ENCODE assay signal across 10 mouse cellular contexts in genomic region chr11:34865181-34865580, GRCm38 (mm10). TPM values are rescaled to one million over a fixed set of nuclear protein-coding genes. Genes with fewer than 3 reads are reported as not detected.
DNase-seq lines count a peak whose midpoint lies in the region; ATAC-seq and TF ChIP-seq lines count a peak whose summit lies in the region.
"Had no signal": no experiment of that assay in that cellular context is flagged by ENCODE, and none has a peak within 500 bp of the region (broad histone marks: within the 10 kb centered on the region; RNA-seq: fewer than 3 reads in every experiment).

No protein-coding gene starts in this region.

- no peak overlapping the region for H3K9ac ChIP-seq in heart, embryonic 11.5 days (ENCODE audit: low read depth, low read length)
- no peak overlapping the region for H3K9ac ChIP-seq in hindbrain, embryonic 16.5 days (ENCODE audit: low read depth, low read length)

- no peak overlapping the region for H3K4me2 ChIP-seq in heart, embryonic 11.5 days
- H3K4me2 ChIP-seq in hindbrain, embryonic 16.5 days (ENCODE audit: low read length) = no peak overlapping the region

- no peak overlapping the region for H3K4me3 ChIP-seq in heart, embryonic 11.5 days (ENCODE audit: low read depth, low read length)
- no peak overlapping the region for H3K4me3 ChIP-seq in hindbrain, embryonic 16.5 days (ENCODE audit: low read length)
- no peak overlapping the region for H3K4me3 ChIP-seq in cerebellum, adult 2 months (replicated peaks; ENCODE audit: insufficient read depth, low read depth, low read length)
- H3K4me3 ChIP-seq in forebrain, embryonic 10.5 days = no peak overlapping the region

- WGBS in heart, embryonic 11.5 days (ENCODE audit: insufficient replicate concordance) = 85% methylated on average over 14 of the region's 14 CpGs
- WGBS in hindbrain, embryonic 16.5 days = 81% methylated on average over 14 of the region's 14 CpGs
- 75% methylated on average over 14 of the region's 14 CpGs for WGBS in cerebellum, adult 2 months
- WGBS in forebrain, embryonic 10.5 days = 90% methylated on average over 14 of the region's 14 CpGs

- intact Hi-C loops in heart, postnatal 36 days (cut with DNase I) = no loop called here

- H3K9me3 ChIP-seq in heart, embryonic 11.5 days (replicated peaks; ENCODE audit: control insufficient read depth, low read length) = peaks cover 2% of the 10 kb centered on the region; the same call in 1 of the 2 replicates
- no peaks in the 10 kb centered on the region for H3K9me3 ChIP-seq in hindbrain, embryonic 16.5 days (ENCODE audit: control insufficient read depth, low read length)
- H3K9me3 ChIP-seq in forebrain, embryonic 10.5 days = no peaks in the 10 kb centered on the region

- no peaks in the 10 kb centered on the region for H3K4me1 ChIP-seq in heart, embryonic 11.5 days (ENCODE audit: control insufficient read depth, insufficient read depth, low read length)
- H3K4me1 ChIP-seq in hindbrain, embryonic 16.5 days (ENCODE audit: control insufficient read depth, insufficient read depth, low read depth, low read length) = no peaks in the 10 kb centered on the region
- no peaks in the 10 kb centered on the region for H3K4me1 ChIP-seq in cerebellum, adult 2 months (ENCODE audit: control insufficient read depth, insufficient read depth, low read length)
- no peaks in the 10 kb centered on the region for H3K4me1 ChIP-seq in forebrain, embryonic 10.5 days

- TF ChIP-seq POLR2A in cerebellum, adult 2 months (IDR thresholded peaks at IDR 0.05; ENCODE audit: borderline replicate concordance, insufficient read depth, low read length) = no peak

- H3K36me3 ChIP-seq in heart, embryonic 11.5 days (ENCODE audit: control insufficient read depth, insufficient read depth, low read length) = no peaks in the 10 kb centered on the region
- no peaks in the 10 kb centered on the region for H3K36me3 ChIP-seq in hindbrain, embryonic 16.5 days (ENCODE audit: control insufficient read depth, insufficient read depth, low read length)
- H3K36me3 ChIP-seq in forebrain, embryonic 10.5 days (replicated peaks) = no peaks in the 10 kb centered on the region

- TF ChIP-seq CTCF in cerebellum, adult 2 months (IDR thresholded peaks at IDR 0.05; ENCODE audit: borderline replicate concordance, insufficient read depth, low read depth, low read length) = no peak

- DNase-seq in heart, adult 9 months (ENCODE audit: low spot score in 2 of 2) = peak; percentile 43 to 54
- peak; percentile 6 to 15 for DNase-seq in adrenal gland, postnatal 36 days
- peak; percentile 14 to 19 for DNase-seq in heart, postnatal 36 days
- peak; percentile 8 for DNase-seq in lung, postnatal 10 days
- DNase-seq in cerebellum, adult 2 months = no peak
- no peak for DNase-seq in forebrain, embryonic 10.5 days (ENCODE audit: extremely low spot score, low spot score)
- DNase-seq: liver; midbrain, embryonic 14.5 days had no signal

- ATAC-seq in heart, embryonic 11.5 days (replicated peaks; ENCODE audit: insufficient number of reproducible peaks, low FRiP score, low TSS enrichment) = no peak
- ATAC-seq in hindbrain, embryonic 16.5 days = no peak

- H3K27me3 ChIP-seq in heart, embryonic 11.5 days (ENCODE audit: control insufficient read depth, insufficient read depth, low read length) = no peaks in the 10 kb centered on the region
- H3K27me3 ChIP-seq in hindbrain, embryonic 16.5 days (replicated peaks; ENCODE audit: control insufficient read depth, insufficient read depth, low read length) = no peaks in the 10 kb centered on the region
- no peaks in the 10 kb centered on the region for H3K27me3 ChIP-seq in cerebellum, adult 2 months (ENCODE audit: control insufficient read depth, insufficient read depth, low read length)
- no peaks in the 10 kb centered on the region for H3K27me3 ChIP-seq in forebrain, embryonic 10.5 days (ENCODE audit: poor library complexity, severe bottlenecking)

- no peak overlapping the region for H3K27ac ChIP-seq in heart, embryonic 11.5 days (ENCODE audit: low read depth, low read length)
- H3K27ac ChIP-seq in hindbrain, embryonic 16.5 days (ENCODE audit: low read depth, low read length) = no peak overlapping the region
- H3K27ac ChIP-seq in cerebellum, adult 2 months (ENCODE audit: insufficient read depth, low read length) = no peak overlapping the region
- no peak overlapping the region for H3K27ac ChIP-seq in forebrain, embryonic 10.5 days

RNA-seq across cellular contexts. Expression of gene Spdl1, which starts 31.7 kb away (rescaled TPM):
- 19.3 and 19.8 TPM in 2 replicates for polyA plus RNA-seq in heart, embryonic 11.5 days (2014; fragmentation: Nextera tagmentation; extraction: Ambion mirVana)
- 1 to 10 TPM; 1.8 to 1.9 TPM for total RNA-seq in adrenal gland, postnatal 36 days (2021)
- total RNA-seq in heart, postnatal 36 days (2021) = under 1 TPM; 0.19 to 0.73 TPM
- 3.4 and 4.9 TPM in 2 replicates for polyA plus RNA-seq in hindbrain, embryonic 16.5 days (2015; fragmentation: Nextera tagmentation; extraction: Ambion mirVana)
- 0.49 and 0.79 TPM in 2 replicates for polyA plus RNA-seq in cerebellum, adult 2 months (2012; rRNA removed)
- polyA plus RNA-seq in forebrain, embryonic 10.5 days (2016; fragmentation: Nextera tagmentation; extraction: Ambion mirVana) = 31.6 and 34.4 TPM in 2 replicates

Comparison
In these comparisons a context has a peak if more than half of its experiments do, and no peak if none do; other contexts are left out.
1. DNase-seq: peak in heart, adult 9 months (2 of 2), adrenal gland, postnatal 36 days (2 of 2), heart, postnatal 36 days (2 of 2) and lung, postnatal 10 days (single experiment); none in cerebellum, adult 2 months (0 of 2) and forebrain, embryonic 10.5 days (single experiment).